Mouse (Mus musculus): ENCODE measurements around the gene Ubr3. TPM values are rescaled to one million over a fixed set of nuclear protein-coding genes. Genes with fewer than 3 reads are reported as not detected.

Ubr3 gene
- total and polyA plus RNA-seq, 2 experiments = 12.8 to 65.2 TPM

DNA sequence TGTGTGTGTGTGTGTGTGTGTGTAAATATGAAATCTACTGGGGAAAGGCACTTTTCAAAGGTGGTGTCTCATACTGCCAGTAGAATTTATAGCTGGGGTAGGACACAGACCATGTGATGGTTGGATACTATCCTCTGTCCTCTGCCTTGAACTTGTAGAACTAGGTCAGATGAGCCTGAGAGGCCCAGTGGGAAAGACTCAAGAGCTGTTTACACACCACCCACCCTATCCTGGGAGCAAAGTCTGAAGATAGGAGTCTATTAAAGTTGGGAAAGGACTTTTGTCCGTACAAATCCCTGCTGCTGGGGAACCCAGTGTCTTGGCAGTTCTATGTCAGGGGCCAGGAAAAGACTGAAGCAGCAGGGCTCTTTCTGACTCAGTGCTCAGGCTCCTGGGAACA, 138.3 kb downstream of the Ubr3 start:
- Histone ChIP-seq H3K79me2 (ENCODE audit: control insufficient read depth, insufficient read depth, low read length) (no peaks in the 10 kb centered on the region), H3K4me3 (ENCODE audit: insufficient read depth, low read depth, low read length) (no peak overlapping the region), H3K4me1 (ENCODE audit: control insufficient read depth, insufficient read depth, low read length) (no peaks in the 10 kb centered on the region), H3K9ac (ENCODE audit: low read depth, low read length) (no peak overlapping the region), H3K27ac (replicated peaks; ENCODE audit: insufficient read depth, low read depth, low read length) (no peak overlapping the region), H3K27me3 (ENCODE audit: control insufficient read depth, insufficient read depth, low read length) (no peaks in the 10 kb centered on the region), H3K36me3 (ENCODE audit: control insufficient read depth, insufficient read depth, low read length) (no peaks in the 10 kb centered on the region)
- TF ChIP-seq CTCF (IDR thresholded peaks at IDR 0.05; ENCODE audit: low read depth, low read length) = no peak
- no peak for TF ChIP-seq POLR2A (IDR thresholded peaks at IDR 0.05; ENCODE audit: extremely low read depth, insufficient read depth, low read length)
- 23% methylated on average over 1 of the region's 1 CpGs for WGBS
- no peak for DNase-seq (ENCODE audit: extremely low read depth, low read depth, low spot score)

- H3K4me3 ChIP-seq (ENCODE audit: insufficient read depth, low read depth, low read length) = no peak overlapping the region
- no peaks in the 10 kb centered on the region for H3K36me3 ChIP-seq (ENCODE audit: control insufficient read depth, insufficient read depth, low read length)
- no peak overlapping the region for H3K27ac ChIP-seq (replicated peaks; ENCODE audit: insufficient read depth, low read depth, low read length)
- TF ChIP-seq CTCF (IDR thresholded peaks at IDR 0.05; ENCODE audit: low read depth, low read length) = peak; percentile 66
- TF ChIP-seq POLR2A (IDR thresholded peaks at IDR 0.05; ENCODE audit: extremely low read depth, insufficient read depth, low read length) = no peak
- 67% methylated on average over 8 of the region's 8 CpGs for WGBS
- H3K4me1 ChIP-seq (ENCODE audit: control insufficient read depth, insufficient read depth, low read length) = no peaks in the 10 kb centered on the region
- no peak for DNase-seq (ENCODE audit: extremely low read depth, low read depth, low spot score)
- H3K79me2 ChIP-seq (ENCODE audit: control insufficient read depth, insufficient read depth, low read length) = no peaks in the 10 kb centered on the region
- no peak overlapping the region for H3K9ac ChIP-seq (ENCODE audit: low read depth, low read length)
- H3K27me3 ChIP-seq (ENCODE audit: control insufficient read depth, insufficient read depth, low read length) = no peaks in the 10 kb centered on the region
Measured at GRCm38 (mm10) chr2:70037221-70037620, 140.2 kb downstream of the Ubr3 start.

DNA sequence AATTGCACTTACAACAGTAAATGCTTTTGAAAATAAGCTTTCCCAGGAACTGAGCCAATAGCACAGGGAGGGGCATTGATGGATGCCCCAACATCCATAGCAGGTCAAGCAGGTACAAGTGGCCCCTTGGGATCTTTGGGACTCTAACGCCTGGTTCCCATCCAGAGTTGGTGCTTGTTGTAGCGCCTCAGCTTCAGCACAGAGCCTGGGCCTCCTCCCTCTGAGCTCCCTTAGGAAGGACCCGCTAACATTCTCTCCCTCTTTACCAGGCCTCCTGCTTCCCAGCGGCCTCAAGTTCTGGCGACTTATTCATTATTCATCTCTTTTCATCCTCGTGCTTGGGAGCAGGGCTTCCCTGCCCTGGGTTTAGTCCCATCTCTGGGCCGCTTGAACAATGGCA, 141.7 kb downstream of the Ubr3 start, which contains the start of gene Myo3b:
Gene Myo3b, plus strand, starts transcription at position 375 of the 400 bp plus-strand sequence.
- no peaks in the 10 kb centered on the region for H3K4me1 ChIP-seq (ENCODE audit: control insufficient read depth, insufficient read depth, low read length)
- no peak within 1 kb of the TSS for H3K27ac ChIP-seq (replicated peaks; ENCODE audit: insufficient read depth, low read depth, low read length)
- H3K4me3 ChIP-seq (ENCODE audit: insufficient read depth, low read depth, low read length) = no peak within 1 kb of the TSS
- TF ChIP-seq CTCF (IDR thresholded peaks at IDR 0.05; ENCODE audit: low read depth, low read length) (no peak), POLR2A (IDR thresholded peaks at IDR 0.05; ENCODE audit: extremely low read depth, insufficient read depth, low read length) (no peak)
- no peak within 1 kb of the TSS for H3K9ac ChIP-seq (ENCODE audit: low read depth, low read length)
- WGBS = 55% methylated on average over 7 of the region's 7 CpGs
- no peaks in the 10 kb centered on the region for H3K27me3 ChIP-seq (ENCODE audit: control insufficient read depth, insufficient read depth, low read length)
- H3K36me3 ChIP-seq (ENCODE audit: control insufficient read depth, insufficient read depth, low read length) = no peaks in the 10 kb centered on the region
- DNase-seq (ENCODE audit: extremely low read depth, low read depth, low spot score) = no peak
- no peaks in the 10 kb centered on the region for H3K79me2 ChIP-seq (ENCODE audit: control insufficient read depth, insufficient read depth, low read length)

DNA sequence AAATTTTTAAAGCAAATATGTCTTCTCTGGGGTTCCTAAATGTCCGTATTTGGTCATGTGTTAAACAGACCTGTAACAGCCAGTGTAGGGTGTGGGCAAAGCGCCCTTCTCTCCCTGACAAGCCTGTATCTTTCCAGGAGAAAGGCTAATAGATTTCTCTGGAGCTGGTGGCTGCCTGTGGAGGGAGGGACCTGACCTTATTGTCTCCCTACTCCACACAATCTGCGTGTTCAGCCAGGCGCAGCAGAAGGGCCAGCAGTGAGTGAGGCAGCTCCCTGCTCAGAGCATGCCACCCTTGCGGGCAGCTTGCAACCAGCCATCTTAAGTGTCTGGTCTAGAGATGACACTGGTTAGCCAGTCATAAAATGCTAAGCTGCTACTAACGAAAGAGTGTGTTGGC, 147.4 kb downstream of the Ubr3 start:
- Histone ChIP-seq H3K36me3 (ENCODE audit: control insufficient read depth, insufficient read depth, low read length) (no peaks in the 10 kb centered on the region), H3K27ac (replicated peaks; ENCODE audit: insufficient read depth, low read depth, low read length) (no peak overlapping the region), H3K4me3 (ENCODE audit: insufficient read depth, low read depth, low read length) (no peak overlapping the region), H3K27me3 (ENCODE audit: control insufficient read depth, insufficient read depth, low read length) (no peaks in the 10 kb centered on the region), H3K9ac (ENCODE audit: low read depth, low read length) (no peak overlapping the region), H3K4me1 (ENCODE audit: control insufficient read depth, insufficient read depth, low read length) (no peaks in the 10 kb centered on the region), H3K79me2 (ENCODE audit: control insufficient read depth, insufficient read depth, low read length) (no peaks in the 10 kb centered on the region)
- TF ChIP-seq CTCF (IDR thresholded peaks at IDR 0.05; ENCODE audit: low read depth, low read length) (no peak), POLR2A (IDR thresholded peaks at IDR 0.05; ENCODE audit: extremely low read depth, insufficient read depth, low read length) (no peak)
- no peak for DNase-seq (ENCODE audit: extremely low read depth, low read depth, low spot score)
- WGBS = 68% methylated on average over 6 of the region's 6 CpGs

DNA sequence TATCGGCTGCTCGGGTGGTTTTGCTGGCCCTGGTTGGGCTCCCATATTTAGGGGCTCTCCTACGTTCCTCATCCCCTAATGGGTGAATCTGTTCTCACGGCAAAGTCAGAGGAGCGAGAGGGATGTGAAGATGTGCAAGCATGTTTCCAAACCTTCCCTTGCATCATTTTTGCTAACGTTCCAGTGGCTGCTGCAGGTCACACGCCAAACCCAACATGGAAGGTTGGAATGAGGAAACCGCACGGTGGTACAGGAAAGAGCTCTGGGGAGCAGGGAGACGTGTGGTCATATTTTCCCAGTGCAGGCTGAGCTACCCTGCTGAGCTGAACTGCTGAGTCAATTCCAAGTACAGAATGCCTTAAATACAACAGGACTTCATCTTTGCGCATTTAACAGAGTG, 150.8 kb downstream of the Ubr3 start:
- H3K27ac ChIP-seq (replicated peaks; ENCODE audit: insufficient read depth, low read depth, low read length) = no peak overlapping the region
- no peaks in the 10 kb centered on the region for H3K36me3 ChIP-seq (ENCODE audit: control insufficient read depth, insufficient read depth, low read length)
- WGBS = 84% methylated on average over 11 of the region's 11 CpGs
- no peaks in the 10 kb centered on the region for H3K79me2 ChIP-seq (ENCODE audit: control insufficient read depth, insufficient read depth, low read length)
- no peak for DNase-seq (ENCODE audit: extremely low read depth, low read depth, low spot score)
- no peak for TF ChIP-seq POLR2A (IDR thresholded peaks at IDR 0.05; ENCODE audit: extremely low read depth, insufficient read depth, low read length)
- no peak for TF ChIP-seq CTCF (IDR thresholded peaks at IDR 0.05; ENCODE audit: low read depth, low read length)
- H3K9ac ChIP-seq (ENCODE audit: low read depth, low read length) = no peak overlapping the region
- H3K4me3 ChIP-seq (ENCODE audit: insufficient read depth, low read depth, low read length) = no peak overlapping the region
- H3K4me1 ChIP-seq (ENCODE audit: control insufficient read depth, insufficient read depth, low read length) = no peaks in the 10 kb centered on the region
- H3K27me3 ChIP-seq (ENCODE audit: control insufficient read depth, insufficient read depth, low read length) = no peaks in the 10 kb centered on the region

DNA sequence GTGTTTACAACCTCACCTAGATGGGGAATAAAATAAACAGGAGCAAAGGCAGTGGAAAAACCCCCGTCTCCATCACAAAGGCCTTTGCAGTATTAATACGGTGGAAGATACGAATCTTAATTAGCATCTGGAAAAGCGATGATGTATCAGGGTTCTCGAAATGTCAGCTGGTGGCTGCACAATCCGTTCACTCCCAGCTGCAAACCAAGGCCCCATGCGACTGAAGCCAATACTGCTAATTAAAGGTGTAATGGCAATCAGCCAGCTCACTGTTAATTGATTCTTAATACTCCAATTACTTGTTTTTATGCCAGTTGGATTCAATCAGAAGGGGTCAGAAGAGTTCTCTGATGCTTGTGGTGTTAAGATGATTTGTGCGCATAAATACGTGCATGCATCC, 156.8 kb downstream of the Ubr3 start:
- Histone ChIP-seq H3K4me1 (ENCODE audit: control insufficient read depth, insufficient read depth, low read length) (no peaks in the 10 kb centered on the region), H3K36me3 (ENCODE audit: control insufficient read depth, insufficient read depth, low read length) (no peaks in the 10 kb centered on the region), H3K27me3 (ENCODE audit: control insufficient read depth, insufficient read depth, low read length) (no peaks in the 10 kb centered on the region), H3K4me3 (ENCODE audit: insufficient read depth, low read depth, low read length) (no peak overlapping the region), H3K27ac (replicated peaks; ENCODE audit: insufficient read depth, low read depth, low read length) (no peak overlapping the region), H3K79me2 (ENCODE audit: control insufficient read depth, insufficient read depth, low read length) (no peaks in the 10 kb centered on the region), H3K9ac (ENCODE audit: low read depth, low read length) (no peak overlapping the region)
- no peak for DNase-seq (ENCODE audit: extremely low read depth, low read depth, low spot score)
- 91% methylated on average over 9 of the region's 9 CpGs for WGBS
- TF ChIP-seq POLR2A (IDR thresholded peaks at IDR 0.05; ENCODE audit: extremely low read depth, insufficient read depth, low read length) (no peak), CTCF (IDR thresholded peaks at IDR 0.05; ENCODE audit: low read depth, low read length) (no peak)
